Mouse (Mus musculus) cerebellum, postnatal 14 days (tissue): ENCODE measurements around the gene Zbtb16.

ENCODE experiments used
- DNase-seq, 2 experiments: peaks; one replicate each; pipeline ENCODE4 v3.0.0; 2021; ENCODE audit warnings: mixed read lengths in 2 of 2

Zbtb16 gene

DNA sequence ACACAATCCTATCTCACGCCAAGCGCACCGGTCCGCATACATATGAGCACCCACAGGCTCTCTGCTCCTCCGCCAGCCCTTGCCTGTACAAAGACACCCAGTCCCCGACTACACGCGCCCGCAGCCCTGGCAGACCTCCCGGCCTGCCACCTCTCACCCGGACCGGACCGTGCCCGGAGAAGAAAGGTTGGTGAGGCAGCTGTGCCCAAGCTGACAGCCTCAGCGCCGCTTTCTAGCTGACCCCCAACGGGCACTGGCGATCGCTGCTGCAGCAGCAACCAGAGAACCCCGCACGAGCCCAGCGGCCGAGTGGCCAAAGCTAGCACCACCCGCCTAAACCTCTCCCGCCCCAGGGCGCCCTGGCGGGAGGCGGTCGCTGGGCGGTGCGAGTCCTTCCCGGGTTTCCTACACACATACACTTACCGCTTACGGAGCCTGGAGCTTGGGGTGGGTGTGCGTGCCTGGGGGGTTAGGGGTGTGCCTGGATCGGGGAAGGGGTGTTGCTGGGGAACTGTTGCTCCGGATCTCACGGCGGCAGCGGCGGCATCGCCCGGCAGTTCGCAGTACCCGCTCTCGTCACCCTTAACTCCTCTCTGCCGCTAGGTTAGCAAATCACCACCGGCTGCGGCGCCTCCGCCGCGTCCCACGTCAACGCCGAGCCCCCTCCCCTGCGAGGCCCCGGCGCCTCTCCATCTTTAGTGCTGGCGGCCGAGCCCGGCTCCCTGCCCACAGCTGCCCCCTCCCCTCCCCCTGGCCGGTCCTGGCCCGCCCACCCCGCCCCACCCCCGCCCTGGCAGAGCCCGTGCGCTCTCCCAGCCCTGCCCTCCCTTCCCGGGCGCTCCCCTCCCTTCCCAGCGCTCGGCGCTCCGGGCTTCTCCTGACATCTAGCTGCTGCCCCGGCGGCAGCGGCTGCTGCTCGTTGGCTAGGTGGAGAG is at the start of gene Zbtb16:
Zbtb16 (minus strand) TSS at position 592 of the 935 bp plus-strand sequence.
- peak; percentile 84 to 87 for DNase-seq

DNA sequence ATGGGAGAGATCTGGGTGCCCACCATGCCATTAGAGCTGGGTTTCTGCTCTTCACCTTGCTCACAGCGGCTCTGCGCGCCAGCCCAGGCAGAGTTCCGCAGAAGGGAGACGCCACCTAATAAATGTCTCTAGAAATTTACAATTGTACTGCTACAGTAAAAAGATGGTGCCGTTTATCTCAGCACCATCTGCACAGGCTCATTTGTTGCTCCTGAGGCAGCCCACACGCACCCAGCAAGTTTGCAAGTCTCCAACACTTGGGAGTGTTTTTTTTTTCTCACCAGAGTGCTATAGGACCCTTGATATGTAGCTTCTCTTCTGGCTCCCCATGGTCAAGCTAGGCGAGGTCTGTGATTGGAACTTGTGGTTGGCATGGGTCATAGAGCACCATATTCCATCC is 36.9 kb upstream of the Zbtb16 start:
- DNase-seq = no peak

DNA sequence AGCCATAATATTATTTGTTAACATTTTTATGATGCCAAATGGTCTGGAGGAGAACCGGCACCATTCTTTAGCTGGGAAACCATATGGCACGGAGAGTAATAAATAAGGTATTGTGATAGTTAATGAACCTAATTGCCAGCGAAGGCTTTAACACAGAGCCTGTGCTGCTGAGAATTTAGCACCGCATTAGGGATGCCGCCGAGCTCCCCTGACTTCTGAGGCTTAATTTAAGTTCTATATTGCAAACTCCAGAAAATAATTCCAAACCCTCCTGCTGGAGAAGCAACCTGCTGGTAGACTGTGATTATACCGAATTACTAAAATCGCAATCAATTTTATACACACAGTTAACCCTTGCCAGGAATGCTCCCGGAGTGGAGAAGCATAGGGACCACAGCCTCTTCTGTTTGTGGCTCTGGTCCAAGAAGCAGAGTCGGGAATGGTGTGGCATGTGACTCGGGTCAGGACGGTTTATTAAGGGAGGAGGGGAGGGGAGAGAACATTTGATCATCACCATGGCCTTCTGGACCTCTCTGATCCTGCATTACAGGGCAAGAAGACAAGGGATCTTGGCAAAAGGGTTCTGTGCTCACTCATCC is 30.6 kb upstream of the Zbtb16 start:
- peak in 1 of 2 experiments; percentile 17 for DNase-seq

DNA sequence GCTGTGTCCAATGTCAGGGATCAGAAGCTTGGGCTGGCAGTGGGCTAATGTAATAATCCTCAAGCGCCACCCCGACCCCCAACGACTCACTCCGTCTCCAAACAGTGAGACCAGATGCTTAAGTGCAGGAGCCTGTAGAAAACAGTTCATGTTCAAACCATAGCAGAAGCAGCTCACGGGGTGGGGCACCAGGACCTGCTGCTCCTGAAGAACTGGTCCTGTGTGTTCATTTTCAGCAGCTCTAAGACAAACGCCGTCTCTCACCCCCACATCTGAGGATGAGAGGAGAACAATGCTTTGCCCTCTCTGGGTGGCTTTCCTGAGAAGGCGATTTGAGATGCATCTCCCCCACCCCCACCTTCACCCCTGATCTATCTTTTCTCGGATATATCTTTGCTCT is 29.2 kb upstream of the Zbtb16 start:
- no peak for DNase-seq

DNA sequence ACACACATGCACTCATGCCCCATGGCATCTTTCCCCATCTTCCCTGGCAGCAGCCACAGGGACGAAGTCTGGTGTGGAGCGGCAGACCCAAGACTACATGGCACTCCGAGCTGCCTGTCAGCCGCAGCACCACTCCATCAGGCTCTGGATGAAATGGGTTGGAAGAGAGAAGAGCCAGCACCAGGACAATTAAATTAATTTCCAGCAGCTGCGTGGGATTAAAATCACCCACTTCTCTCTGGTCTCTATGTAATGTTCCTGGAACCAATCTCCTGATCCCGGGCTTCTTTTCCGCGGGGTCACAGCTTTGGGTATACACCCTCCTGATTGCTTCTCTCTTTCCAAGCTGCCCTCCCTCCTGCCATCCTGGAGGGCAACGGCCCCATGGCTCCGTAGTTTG is 25.5 kb upstream of the Zbtb16 start:
- DNase-seq = no peak

DNA sequence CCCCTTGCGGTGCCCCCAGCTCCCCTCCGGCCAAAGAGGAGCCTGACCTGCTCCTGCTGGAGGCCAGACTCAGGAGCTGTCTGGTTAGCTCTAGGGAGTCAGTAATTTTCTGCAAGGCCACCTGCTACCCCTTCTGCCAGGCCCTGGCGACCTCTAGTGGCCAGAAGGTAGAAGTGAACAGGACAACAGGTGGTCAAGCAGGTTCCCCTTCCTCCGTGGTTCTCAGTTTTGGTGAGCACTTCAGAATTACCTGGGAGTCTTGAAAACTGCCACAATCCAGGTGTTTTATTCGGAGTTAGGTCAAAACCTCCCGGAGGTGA is 24.5 kb upstream of the Zbtb16 start:
- DNase-seq = peak; percentile 85 to 86

DNA sequence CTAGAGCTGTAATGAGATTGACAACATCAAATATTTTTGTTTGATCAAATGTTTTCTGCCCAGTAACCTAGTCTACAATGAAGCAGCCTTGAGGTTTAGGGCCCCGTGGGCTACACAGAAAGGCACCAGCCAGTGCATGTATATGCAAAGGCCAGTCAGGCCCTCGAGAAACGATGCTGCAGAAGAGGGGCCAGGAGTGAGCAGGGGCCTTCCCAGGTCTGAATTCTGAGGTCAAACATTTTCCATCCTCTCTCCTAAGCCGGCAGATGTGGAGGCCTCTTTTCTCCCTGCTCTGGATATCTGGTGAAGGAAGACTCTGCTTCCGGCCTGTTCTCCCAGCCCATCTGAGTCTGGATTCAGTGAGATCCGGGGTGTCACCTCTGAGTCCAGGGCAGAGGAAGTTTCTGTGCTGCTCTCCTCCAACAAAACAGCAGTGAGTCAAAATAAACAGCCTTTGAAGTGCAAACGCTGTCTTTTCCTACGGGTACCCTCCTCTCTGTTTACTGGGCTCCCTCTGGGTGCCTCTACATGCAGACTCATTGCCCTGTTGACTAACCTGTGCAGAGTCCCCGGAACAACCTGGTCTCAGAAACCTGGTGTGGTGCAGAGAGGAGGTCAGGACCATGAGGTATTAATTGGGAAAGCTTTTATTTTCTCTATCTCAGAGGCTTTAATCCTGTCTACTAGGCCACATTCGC is 24.0 kb upstream of the Zbtb16 start:
- no peak for DNase-seq

DNA sequence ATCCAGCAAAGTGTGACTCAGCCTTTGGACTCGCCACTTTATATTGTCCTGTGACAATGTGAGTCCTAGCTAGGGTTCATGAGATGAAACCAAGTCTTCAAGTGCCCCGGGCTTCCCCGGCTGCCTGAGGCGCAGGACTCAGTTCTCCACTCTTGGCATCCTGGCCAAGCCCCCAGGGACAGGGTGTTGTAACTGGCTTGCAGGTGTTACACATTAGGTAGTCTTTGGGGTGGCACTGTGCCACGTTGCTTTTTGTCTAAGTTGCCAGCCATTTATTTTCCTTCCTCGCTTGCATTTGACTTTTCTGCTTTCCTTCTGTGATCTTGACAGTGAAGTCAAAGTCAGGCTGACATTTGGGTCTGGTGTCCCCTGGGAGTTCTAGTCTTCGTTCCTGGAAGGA is 21.9 kb upstream of the Zbtb16 start:
- no peak for DNase-seq

DNA sequence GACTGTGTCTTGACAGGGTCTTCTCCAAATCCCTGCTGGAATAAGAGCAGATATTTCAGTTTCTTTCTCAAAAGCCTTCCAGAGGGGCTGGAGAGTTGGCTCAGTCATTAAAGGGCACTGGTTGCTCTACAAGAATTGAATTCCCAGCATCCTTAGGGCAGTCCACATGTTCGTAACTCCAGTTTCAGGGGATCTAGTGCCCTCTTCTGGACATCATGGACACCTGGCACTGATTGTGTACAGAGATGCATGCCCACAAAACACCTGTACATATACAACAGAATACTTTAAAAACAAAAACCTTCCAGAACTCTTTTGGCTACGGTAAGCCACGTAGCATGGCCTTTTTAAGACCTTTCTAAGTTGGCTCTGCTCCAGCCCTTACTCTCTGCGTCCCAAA is 20.2 kb upstream of the Zbtb16 start:
- DNase-seq = no peak

DNA sequence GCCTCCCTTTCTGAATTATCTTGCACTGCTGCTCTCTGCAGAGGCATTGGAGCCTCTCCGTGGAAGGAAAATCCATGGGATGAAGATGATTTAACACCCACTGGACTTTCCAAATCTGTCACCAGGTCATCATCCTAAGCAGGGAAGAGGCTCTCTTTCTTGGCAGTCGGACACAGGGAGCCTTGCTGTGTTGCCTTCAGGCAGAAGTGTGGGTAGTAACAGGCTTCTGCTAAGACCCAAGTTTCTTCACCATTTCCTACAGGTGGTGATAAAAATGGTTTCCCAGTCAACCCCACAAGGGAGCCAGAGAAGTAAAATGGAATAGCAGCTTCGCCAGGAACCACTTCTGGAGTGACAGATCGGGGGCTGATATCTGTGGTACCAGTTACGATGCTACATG is 13.5 kb upstream of the Zbtb16 start:
- DNase-seq = no peak

DNA sequence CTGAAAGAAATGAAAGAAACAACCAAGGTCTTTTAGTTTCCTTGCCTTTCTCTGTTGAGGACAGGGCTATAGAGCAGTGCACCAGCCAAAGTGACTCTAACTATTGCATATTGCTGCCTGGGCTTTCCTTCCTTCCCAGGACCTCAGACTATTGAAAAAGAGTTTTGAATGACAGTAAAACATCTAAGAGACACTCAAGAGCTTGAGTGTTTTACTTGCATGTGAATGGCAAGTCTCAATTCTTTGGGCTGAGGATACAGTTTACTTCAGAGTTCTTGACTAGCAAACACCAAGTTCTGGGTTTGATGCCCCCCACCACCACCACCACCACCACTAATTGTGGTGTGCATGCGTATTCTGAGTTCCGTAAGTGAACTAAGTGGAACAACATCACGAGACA is 3.5 kb upstream of the Zbtb16 start:
- no peak for DNase-seq

DNA sequence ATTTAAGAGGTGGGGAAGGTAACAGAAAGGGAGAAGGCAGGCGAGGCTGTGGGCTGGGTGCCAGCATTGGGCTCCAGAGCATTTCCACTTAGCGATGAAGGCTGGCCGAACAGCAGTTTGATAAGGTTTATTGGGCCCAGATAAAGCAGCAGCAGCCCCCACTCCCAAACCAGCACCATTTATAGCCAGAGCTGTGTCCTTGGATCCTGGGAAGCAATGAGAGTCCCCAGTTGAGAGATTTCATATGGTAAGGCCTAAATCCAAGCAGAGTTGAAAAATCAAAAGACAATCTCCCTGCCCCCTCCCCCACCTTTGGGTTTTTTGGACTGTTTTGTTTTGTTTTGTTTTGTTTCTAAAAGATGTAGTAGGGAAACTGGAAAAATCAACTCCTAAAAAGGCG is 2.3 kb upstream of the Zbtb16 start:
- DNase-seq = no peak

DNA sequence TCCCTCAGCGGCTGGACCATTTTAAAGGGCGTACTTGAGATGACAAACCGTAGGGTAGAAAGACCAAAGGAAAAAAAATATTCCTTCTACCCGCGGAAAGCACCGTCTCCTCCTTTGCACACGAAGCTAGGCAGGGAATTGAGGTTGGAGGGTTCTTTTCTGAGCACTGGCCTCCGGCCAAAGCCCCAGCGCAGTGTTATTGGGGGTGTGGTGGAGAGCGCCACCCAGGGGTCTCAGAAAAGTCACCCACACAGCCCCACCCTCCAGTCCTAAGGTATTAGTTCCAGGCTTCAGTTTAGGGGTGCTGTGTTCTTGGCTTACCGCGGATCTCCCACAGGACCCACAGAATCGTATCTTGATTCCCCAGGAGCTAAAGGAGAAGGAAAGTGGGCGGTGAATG is 1.2 kb upstream of the Zbtb16 start:
- peak; percentile 65 to 72 for DNase-seq

DNA sequence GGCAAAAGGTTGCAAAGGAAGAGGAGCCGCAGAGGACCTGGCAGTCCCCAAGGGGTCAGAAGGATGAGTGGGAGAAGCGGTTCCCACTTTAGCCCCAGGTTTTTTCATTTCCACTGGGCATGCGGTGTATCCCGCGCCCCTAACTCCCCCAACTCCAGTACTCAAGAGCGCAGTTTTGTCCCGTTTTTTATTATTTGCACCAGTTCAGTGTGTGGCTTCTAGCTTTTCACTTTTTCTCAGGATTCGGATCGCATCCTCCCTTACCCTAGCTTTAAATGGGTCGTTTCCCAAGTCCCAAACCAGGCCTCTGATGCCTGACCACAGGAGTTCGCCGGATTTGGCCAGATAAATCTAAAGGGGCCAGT is 526 bp upstream of the Zbtb16 start:
- DNase-seq = no peak

DNA sequence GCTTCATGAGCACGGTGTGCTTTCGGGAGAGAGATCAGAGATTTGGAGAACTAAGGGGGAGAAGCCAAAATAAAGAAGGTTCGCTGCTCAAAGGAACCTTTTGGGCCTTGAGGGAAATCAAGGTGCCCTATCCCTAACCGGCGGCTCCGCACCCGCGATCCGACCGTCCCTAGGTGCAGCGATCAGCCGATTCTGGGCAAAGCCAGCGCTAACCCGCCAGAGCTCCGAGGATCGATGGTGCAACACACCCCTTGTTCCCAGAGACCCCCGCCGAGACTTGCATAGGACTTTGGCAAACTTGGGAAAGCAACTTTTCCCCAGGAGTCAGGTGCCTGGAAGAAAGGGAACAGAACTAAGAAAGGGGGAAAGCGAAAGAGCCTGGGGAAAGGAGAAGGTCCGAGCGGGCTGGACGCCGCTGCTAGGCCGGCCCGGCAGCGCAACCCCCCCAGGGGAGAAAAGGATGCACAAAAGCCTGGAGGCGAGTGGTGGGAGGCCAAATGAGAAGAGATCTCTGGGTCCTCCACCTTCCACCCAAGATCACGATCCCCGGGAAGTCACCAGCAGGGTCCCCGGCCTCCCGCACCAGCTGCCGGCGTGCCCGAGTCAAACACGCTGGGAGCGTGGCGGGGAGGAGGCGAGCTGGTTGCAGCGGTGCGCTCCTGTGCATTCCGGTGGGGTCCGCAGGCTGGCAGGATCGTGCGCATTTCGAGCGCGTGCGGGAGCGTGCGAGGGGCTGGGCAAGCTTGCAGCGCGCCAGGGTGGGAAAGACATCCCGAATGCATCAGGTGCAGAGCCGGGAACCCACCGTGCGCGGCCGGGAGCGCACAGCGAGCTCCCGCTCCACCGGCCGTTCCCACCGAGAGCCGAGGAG is 1.2 kb downstream of the Zbtb16 start:
- peak; percentile 41 to 43 for DNase-seq

DNA sequence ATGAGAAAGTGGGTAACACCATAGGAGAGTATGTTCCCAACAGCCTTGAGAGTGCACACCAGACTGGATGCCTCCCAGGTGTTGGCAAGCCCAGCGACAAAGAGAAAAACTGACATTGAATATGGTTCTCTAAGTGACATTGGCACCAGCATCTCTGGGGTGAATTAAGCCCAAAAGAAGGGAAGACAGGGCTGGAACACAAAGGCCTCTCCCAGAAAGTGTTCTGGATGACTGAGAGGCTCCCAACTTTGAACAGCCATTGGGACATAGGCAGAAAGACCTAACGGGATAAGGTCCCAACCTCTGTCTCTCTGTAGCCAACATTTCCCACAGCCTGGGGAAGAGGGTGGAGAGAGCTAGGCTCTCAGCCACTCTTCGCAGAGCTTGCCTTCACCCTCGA is 2.0 kb downstream of the Zbtb16 start:
- no peak for DNase-seq

DNA sequence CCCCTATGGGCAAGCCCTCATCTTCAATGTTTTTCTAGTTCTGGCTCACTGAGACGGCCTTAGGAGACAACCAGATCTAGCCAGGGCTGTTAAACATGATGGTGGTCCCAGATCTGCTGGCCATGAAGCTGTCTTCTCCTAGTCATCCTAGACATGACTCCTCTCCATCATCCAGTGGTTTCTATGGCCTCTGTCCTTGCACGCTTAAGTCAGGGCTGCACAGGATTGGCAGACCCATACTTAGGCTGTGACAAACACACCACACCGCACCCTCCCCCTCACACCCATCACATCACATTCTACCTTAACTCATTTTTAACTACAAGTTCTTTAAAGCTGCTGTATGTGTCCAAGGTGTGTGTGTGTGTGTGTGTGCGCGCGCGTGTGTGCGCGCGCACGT is 2.5 kb downstream of the Zbtb16 start:
- no peak for DNase-seq

DNA sequence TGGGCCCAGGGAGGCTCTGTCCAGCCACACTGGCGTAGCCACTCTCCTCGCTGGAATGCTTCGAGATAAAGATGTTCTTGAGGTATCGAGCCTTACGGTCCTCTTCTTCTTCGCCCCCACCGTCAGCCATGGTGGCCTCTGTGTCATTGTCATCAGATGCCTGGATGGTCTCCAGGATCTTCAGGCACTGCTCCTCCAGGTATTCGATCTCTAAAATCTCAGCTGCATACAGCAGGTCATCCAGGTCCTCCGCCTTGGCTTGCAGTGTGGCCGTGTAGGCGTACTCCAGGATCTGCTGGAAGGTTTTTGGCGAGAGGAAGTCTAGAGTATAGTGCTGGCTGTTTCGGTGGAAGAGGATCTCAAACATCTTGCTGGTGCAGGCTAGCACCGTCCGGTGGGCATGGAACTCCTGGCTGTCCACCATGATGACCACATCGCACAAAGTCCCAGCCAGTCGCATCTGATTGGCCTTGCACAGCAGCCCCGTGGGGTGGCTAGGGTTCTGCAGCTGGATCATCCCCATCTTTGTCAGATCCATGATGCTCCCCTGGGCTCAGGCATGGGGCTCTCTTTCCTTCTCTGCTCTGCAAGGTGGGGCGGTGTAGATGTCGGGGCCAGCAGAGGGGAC is 3.4 kb downstream of the Zbtb16 start:
- DNase-seq = no peak

DNA sequence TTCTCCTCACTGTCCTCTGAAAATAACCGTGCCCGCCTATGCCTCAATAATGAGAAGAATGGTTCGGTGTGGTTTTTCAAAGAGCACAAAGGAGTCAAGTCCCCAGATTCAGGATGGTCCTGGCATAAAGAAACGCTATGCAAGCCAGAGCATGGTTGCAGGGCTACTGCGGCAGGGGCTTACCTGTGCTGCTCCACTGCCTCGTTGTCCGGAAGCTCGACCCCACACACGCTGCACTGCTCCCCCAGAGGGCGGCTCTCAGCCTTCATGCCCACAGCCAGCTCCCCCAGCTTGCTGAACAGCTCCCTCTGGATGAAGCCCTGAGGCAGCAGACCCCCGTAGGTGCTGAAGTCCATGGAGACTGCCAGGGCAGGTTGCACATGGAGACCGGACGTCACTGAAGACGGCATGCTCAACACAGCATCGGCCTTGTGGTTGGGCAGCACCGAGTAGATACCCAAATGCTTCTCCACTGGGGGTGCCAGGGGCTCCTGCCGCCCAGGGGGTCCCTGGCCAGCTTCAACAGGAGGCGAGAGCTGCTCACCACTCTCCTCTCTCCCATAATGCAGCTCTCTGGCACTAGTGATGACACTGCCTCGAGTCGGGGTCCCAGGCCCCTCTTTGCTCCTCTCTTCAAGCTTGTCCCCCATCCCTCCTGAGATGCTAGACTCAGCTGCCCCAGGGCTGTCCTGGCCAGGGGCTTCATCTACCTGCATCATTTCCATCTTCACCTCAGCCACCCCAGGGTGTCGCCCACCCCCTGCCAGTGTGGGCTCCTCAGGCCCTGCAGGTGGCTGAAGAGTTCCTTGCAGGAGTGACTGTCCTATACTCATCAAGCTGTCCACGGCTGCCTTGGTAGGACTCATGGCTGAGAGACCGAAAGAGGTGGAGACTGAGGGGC is 4.2 kb downstream of the Zbtb16 start:
- DNase-seq = no peak

DNA sequence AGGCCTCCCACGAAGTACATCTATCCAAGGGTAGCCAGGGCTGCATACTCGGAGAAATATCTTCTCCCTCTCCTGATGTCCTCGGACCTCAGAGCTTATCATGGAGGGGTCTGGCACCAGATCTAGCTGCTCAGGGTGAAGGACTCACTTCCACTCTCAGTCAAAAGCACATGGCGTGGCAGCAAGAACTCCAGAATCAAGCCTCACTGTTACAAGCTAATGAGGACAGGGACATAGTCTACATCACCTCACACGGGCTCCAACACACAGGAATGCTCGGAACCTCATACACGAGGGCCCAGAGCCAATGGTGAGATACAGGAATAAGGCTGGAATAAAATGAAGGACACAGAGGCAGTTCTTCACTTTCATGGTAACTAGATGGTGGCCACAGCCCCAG is 7.2 kb downstream of the Zbtb16 start:
- DNase-seq = no peak

DNA sequence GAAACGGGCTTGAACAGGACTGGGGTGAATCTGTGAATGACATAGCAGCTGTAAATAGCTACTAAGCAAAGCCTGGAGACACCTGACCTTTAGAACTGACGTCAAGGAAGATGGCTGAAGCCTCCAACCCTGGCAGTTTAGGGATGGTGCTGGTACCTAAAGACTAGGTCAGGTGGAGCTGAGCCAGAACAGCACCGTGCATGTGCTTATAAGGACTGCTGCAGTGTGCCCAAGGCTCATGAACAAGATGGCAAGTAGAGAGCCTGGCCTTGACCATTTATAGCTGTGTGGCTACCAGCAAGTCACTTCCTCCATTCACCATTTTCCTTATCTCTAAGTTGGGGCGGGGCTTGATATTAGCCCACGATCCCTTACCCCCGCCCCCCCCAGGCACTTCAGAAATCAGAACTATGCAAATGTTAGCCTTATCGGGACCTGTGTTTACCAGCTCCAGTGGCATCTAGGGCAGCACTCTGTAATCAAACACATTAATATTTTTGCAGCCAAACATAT is 9.6 kb downstream of the Zbtb16 start:
- no peak for DNase-seq
